ENCODE assay signal across 8 mouse cellular contexts in genomic region chr7:65371765-65372164, GRCm38 (mm10).
DNase-seq lines count a peak whose midpoint lies in the region; ATAC-seq and TF ChIP-seq lines count a peak whose summit lies in the region.

No protein-coding gene starts in this region.

- DNase-seq in lung, postnatal 14 days, result no peak
- DNase-seq in natural killer cell, adult 2 months (ENCODE audit: low spot score in 2 of 2), result no peak
- DNase-seq in thymus, adult 2 months, result no peak
- DNase-seq in lung, postnatal 4 days, result no peak

- H3K4me2 ChIP-seq in lung, embryonic 15.5 days, result peak overlapping the region; percentile 74
- H3K4me2 ChIP-seq in forebrain, embryonic 12.5 days, result peak overlapping the region; percentile 74
- H3K4me2 ChIP-seq in limb, embryonic 13.5 days (replicated peaks), result peak overlapping the region; percentile 75

- peak overlapping the region; percentile 56; the same call in 1 of the 2 replicates for H3K9ac ChIP-seq in lung, embryonic 15.5 days
- peak overlapping the region; percentile 85 for H3K9ac ChIP-seq in forebrain, embryonic 12.5 days
- peak overlapping the region; percentile 77; the same call in 1 of the 2 replicates for H3K9ac ChIP-seq in limb, embryonic 13.5 days

- 28% methylated on average over 6 of the region's 6 CpGs for WGBS in lung, embryonic 15.5 days
- WGBS in forebrain, embryonic 12.5 days, result 43% methylated on average over 6 of the region's 6 CpGs
- 69% methylated on average over 6 of the region's 6 CpGs for WGBS in limb, embryonic 13.5 days
- 64% methylated on average over 6 of the region's 6 CpGs for WGBS in olfactory bulb, adult 2 months
- WGBS in thymus, adult 2 months, result 32% methylated on average over 6 of the region's 6 CpGs

- TF ChIP-seq POLR2A in olfactory bulb, adult 2 months (IDR thresholded peaks at IDR 0.05; ENCODE audit: insufficient read depth, low read depth, low read length), result no peak
- no peak for TF ChIP-seq POLR2A in thymus, adult 2 months (IDR thresholded peaks at IDR 0.05; ENCODE audit: control insufficient read depth, extremely low read depth, insufficient read depth, low read length, poor library complexity)

- no peaks in the 10 kb centered on the region for H3K9me3 ChIP-seq in lung, embryonic 15.5 days
- H3K9me3 ChIP-seq in forebrain, embryonic 12.5 days, result no peaks in the 10 kb centered on the region
- no peaks in the 10 kb centered on the region for H3K9me3 ChIP-seq in limb, embryonic 13.5 days

- no peak for ATAC-seq in lung, embryonic 15.5 days (ENCODE audit: borderline replicate concordance, extremely low read depth, low FRiP score, low TSS enrichment)
- ATAC-seq in forebrain, embryonic 12.5 days (ENCODE audit: low FRiP score), result no peak; the same call in 1 of the 2 replicates
- ATAC-seq in limb, embryonic 13.5 days (ENCODE audit: low FRiP score, low read depth), result no peak

- no peaks in the 10 kb centered on the region for H3K27me3 ChIP-seq in lung, embryonic 15.5 days
- no peaks in the 10 kb centered on the region for H3K27me3 ChIP-seq in forebrain, embryonic 12.5 days
- no peaks in the 10 kb centered on the region for H3K27me3 ChIP-seq in limb, embryonic 13.5 days
- peaks cover 13% of the 10 kb centered on the region for H3K27me3 ChIP-seq in thymus, adult 2 months (ENCODE audit: control insufficient read depth, insufficient read depth, low read length)

- H3K36me3 ChIP-seq in lung, embryonic 15.5 days, result no peaks in the 10 kb centered on the region
- no peaks in the 10 kb centered on the region for H3K36me3 ChIP-seq in forebrain, embryonic 12.5 days (replicated peaks)
- no peaks in the 10 kb centered on the region for H3K36me3 ChIP-seq in limb, embryonic 13.5 days
- H3K36me3 ChIP-seq in thymus, adult 2 months (ENCODE audit: control insufficient read depth, insufficient read depth, low read length), result no peaks in the 10 kb centered on the region

- H3K27ac ChIP-seq in lung, embryonic 15.5 days, result peak overlapping the region; percentile 96
- peak overlapping the region; percentile 91 for H3K27ac ChIP-seq in forebrain, embryonic 12.5 days
- H3K27ac ChIP-seq in limb, embryonic 13.5 days, result peak overlapping the region; percentile 78
- 0 out of 2 replicates have a peak overlapping the region, but pooled peaks have one; percentile 39 for H3K27ac ChIP-seq in olfactory bulb, adult 2 months (ENCODE audit: insufficient read depth, low read depth, low read length)
- no peak overlapping the region for H3K27ac ChIP-seq in thymus, adult 2 months (ENCODE audit: control insufficient read depth, insufficient read depth, low read length)

- no peak for TF ChIP-seq CTCF in olfactory bulb, adult 2 months (IDR thresholded peaks at IDR 0.05; ENCODE audit: insufficient read depth, low read depth, low read length)
- TF ChIP-seq CTCF in thymus, adult 2 months (IDR thresholded peaks at IDR 0.05; ENCODE audit: borderline replicate concordance, control insufficient read depth, extremely low read depth, insufficient read depth, low read length, poor library complexity), result no peak

- H3K4me1 ChIP-seq in lung, embryonic 15.5 days, result peaks cover 39% of the 10 kb centered on the region
- peaks cover 27% of the 10 kb centered on the region for H3K4me1 ChIP-seq in forebrain, embryonic 12.5 days
- peaks cover 29% of the 10 kb centered on the region for H3K4me1 ChIP-seq in limb, embryonic 13.5 days
- H3K4me1 ChIP-seq in olfactory bulb, adult 2 months (ENCODE audit: control insufficient read depth, insufficient read depth, low read length), result peaks cover 3% of the 10 kb centered on the region
- peaks cover 7% of the 10 kb centered on the region for H3K4me1 ChIP-seq in thymus, adult 2 months (replicated peaks; ENCODE audit: control insufficient read depth, insufficient read depth, low read length)

- H3K4me3 ChIP-seq in lung, embryonic 15.5 days, result peak overlapping the region; percentile 90
- H3K4me3 ChIP-seq in forebrain, embryonic 12.5 days (replicated peaks), result peak overlapping the region; percentile 89
- H3K4me3 ChIP-seq in limb, embryonic 13.5 days, result peak overlapping the region; percentile 72
- H3K4me3 ChIP-seq in olfactory bulb, adult 2 months (ENCODE audit: insufficient read depth, low read depth, low read length), result no peak overlapping the region
- H3K4me3 ChIP-seq in thymus, adult 2 months (ENCODE audit: control insufficient read depth, insufficient read depth, low read length), result no peak overlapping the region

Comparison
In these comparisons a context has a peak if more than half of its experiments do, and no peak if none do; other contexts are left out.
1. H3K4me3 ChIP-seq: peak in lung, embryonic 15.5 days (single experiment), forebrain, embryonic 12.5 days (single experiment) and limb, embryonic 13.5 days (single experiment); none in olfactory bulb, adult 2 months (single experiment) and thymus, adult 2 months (single experiment).
2. Peak in every context shown above with its lines, with median percentiles within 50 percentile points of each other: H3K4me2 ChIP-seq and H3K9ac ChIP-seq.